Mouse (Mus musculus): ENCODE measurements around the gene Lrch3. TPM values are rescaled to one million over a fixed set of nuclear protein-coding genes. Genes with fewer than 3 reads are reported as not detected.
"Not testable (repeated sequence)": the region's sequence is repeated elsewhere in the genome, so short reads cannot be mapped to it uniquely, and the experiment has no call there.

Lrch3 gene
- 41.5 and 50.3 TPM in 2 replicates for total RNA-seq (2014; rRNA removed)
- polyA plus RNA-seq (2015; fragmentation: Nextera tagmentation; extraction: Ambion mirVana) = 10.6 and 19.6 TPM in 2 replicates

GRCm38 (mm10) chr16:32913937-32914881, at the start of gene Lrch3:
Gene Lrch3, plus strand, starts transcription at chr16:32914100.
- Histone ChIP-seq H3K4me1 (ENCODE audit: insufficient read depth) (peaks cover 8% of the 10 kb centered on the region), H3K27me3 (ENCODE audit: insufficient read depth, low read length) (no peaks in the 10 kb centered on the region), H3K4me3 (ENCODE audit: low read depth, low read length) (peak within 1 kb of the TSS; percentile 97), H3K4me2 (ENCODE audit: low read depth) (peak within 1 kb of the TSS; percentile 52), H3K9me3 (ENCODE audit: low read length) (no peaks in the 10 kb centered on the region), H3K9ac (peak within 1 kb of the TSS; percentile 92), H3K27ac (ENCODE audit: low read depth, low read length) (peak within 1 kb of the TSS; percentile 88), H3K36me3 (ENCODE audit: insufficient read depth) (no peaks in the 10 kb centered on the region)
- DNase-seq = peak; percentile 94
- peak; percentile 96 for ATAC-seq
- 3% methylated on average over 77 of the region's 85 CpGs for WGBS
- TF ChIP-seq CTCF (IDR thresholded peaks at IDR 0.05; ENCODE audit: low read depth) = no peak; the same call in 1 of the 2 replicates

- no peak for ATAC-seq
Measured at GRCm38 (mm10) chr16:32865401-32865800, 48.5 kb upstream of the Lrch3 start.

GRCm38 (mm10) chr16:32866713-32867112, 47.2 kb upstream of the Lrch3 start:
- WGBS = 88% methylated on average over 5 of the region's 5 CpGs
- no peak overlapping the region; the same call in 1 of the 2 replicates for H3K9ac ChIP-seq
- 0 out of 2 replicates have a peak, but pooled peaks cover 10% of the 10 kb centered on the region for H3K4me1 ChIP-seq (ENCODE audit: insufficient read depth)
- no peak for TF ChIP-seq CTCF (IDR thresholded peaks at IDR 0.05; ENCODE audit: low read depth)
- peak overlapping the region; percentile 66 for H3K4me2 ChIP-seq (ENCODE audit: low read depth)
- no peaks in the 10 kb centered on the region for H3K9me3 ChIP-seq (ENCODE audit: low read length)
- ATAC-seq = no peak
- H3K27me3 ChIP-seq (ENCODE audit: insufficient read depth, low read length) = no peaks in the 10 kb centered on the region
- H3K36me3 ChIP-seq (ENCODE audit: insufficient read depth) = no peaks in the 10 kb centered on the region
- DNase-seq = no peak
- H3K4me3 ChIP-seq (ENCODE audit: low read depth, low read length) = 0 out of 2 replicates have a peak overlapping the region, but pooled peaks have one; percentile 58
- H3K27ac ChIP-seq (ENCODE audit: low read depth, low read length) = no peak overlapping the region

More at GRCm38 (mm10) chr16:32865401-32865800, 48.5 kb upstream of the Lrch3 start:
- H3K9ac ChIP-seq = no peak overlapping the region
- H3K36me3 ChIP-seq (ENCODE audit: insufficient read depth) = no peaks in the 10 kb centered on the region
- H3K9me3 ChIP-seq (ENCODE audit: low read length) = no peaks in the 10 kb centered on the region
- H3K4me3 ChIP-seq (ENCODE audit: low read depth, low read length) = no peak overlapping the region
- H3K27ac ChIP-seq (ENCODE audit: low read depth, low read length) = no peak overlapping the region
- DNase-seq = no peak
- H3K27me3 ChIP-seq (ENCODE audit: insufficient read depth, low read length) = no peaks in the 10 kb centered on the region
- TF ChIP-seq CTCF (IDR thresholded peaks at IDR 0.05; ENCODE audit: low read depth) = no peak
- no peak overlapping the region for H3K4me2 ChIP-seq (ENCODE audit: low read depth)
- H3K4me1 ChIP-seq (ENCODE audit: insufficient read depth) = 0 out of 2 replicates have a peak, but pooled peaks cover 10% of the 10 kb centered on the region
- WGBS = 58% methylated on average over 4 of the region's 4 CpGs

GRCm38 (mm10) chr16:32867919-32868552, 45.9 kb upstream of the Lrch3 start:
- H3K9ac ChIP-seq = peak overlapping the region; percentile 63
- no peaks in the 10 kb centered on the region for H3K36me3 ChIP-seq (ENCODE audit: insufficient read depth)
- no peaks in the 10 kb centered on the region for H3K27me3 ChIP-seq (ENCODE audit: insufficient read depth, low read length)
- H3K4me3 ChIP-seq (ENCODE audit: low read depth, low read length) = peak overlapping the region; percentile 58
- 0 out of 2 replicates have a peak, but pooled peaks cover 10% of the 10 kb centered on the region for H3K4me1 ChIP-seq (ENCODE audit: insufficient read depth)
- under 1% methylated on average over 35 of the region's 35 CpGs for WGBS
- peak overlapping the region; percentile 66 for H3K4me2 ChIP-seq (ENCODE audit: low read depth)
- DNase-seq = peak; percentile 93
- peak overlapping the region; percentile 87 for H3K27ac ChIP-seq (ENCODE audit: low read depth, low read length)
- H3K9me3 ChIP-seq (ENCODE audit: low read length) = no peaks in the 10 kb centered on the region
- peak; percentile 36; the same call in 1 of the 2 replicates for TF ChIP-seq CTCF (IDR thresholded peaks at IDR 0.05; ENCODE audit: low read depth)
- ATAC-seq = peak; percentile 100

DNA sequence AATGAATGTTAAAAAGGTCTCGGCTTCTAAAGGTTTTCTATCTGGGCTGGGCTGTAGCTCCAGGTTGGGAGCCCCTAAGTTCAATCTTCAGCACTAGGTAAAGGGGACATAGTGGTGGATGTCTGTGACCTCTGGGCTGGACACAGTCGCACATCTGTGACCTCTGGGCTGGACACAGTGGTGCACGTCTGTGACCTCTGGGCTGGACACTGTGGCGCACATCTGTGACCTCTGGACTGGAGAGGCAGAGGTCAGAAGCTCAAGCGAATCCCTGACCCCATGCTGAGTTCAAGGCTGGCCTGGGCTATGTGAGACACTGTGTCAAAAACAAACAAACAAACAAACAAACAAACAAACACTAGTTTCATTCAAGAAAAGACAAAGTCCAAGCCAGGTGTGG, 43.7 kb upstream of the Lrch3 start:
- 0 out of 2 replicates have a peak, but pooled peaks cover 10% of the 10 kb centered on the region for H3K4me1 ChIP-seq (ENCODE audit: insufficient read depth)
- TF ChIP-seq CTCF (IDR thresholded peaks at IDR 0.05; ENCODE audit: low read depth) = no peak
- no peaks in the 10 kb centered on the region for H3K9me3 ChIP-seq (ENCODE audit: low read length)
- no peaks in the 10 kb centered on the region for H3K36me3 ChIP-seq (ENCODE audit: insufficient read depth)
- whole genome bisulfite sequencing = 65% methylated on average over 5 of the region's 5 CpGs
- no peak overlapping the region for H3K4me3 ChIP-seq (ENCODE audit: low read depth, low read length)
- no peak for ATAC-seq
- H3K9ac ChIP-seq = no peak overlapping the region
- no peaks in the 10 kb centered on the region for H3K27me3 ChIP-seq (ENCODE audit: insufficient read depth, low read length)
- no peak overlapping the region for H3K4me2 ChIP-seq (ENCODE audit: low read depth)
- no peak overlapping the region for H3K27ac ChIP-seq (ENCODE audit: low read depth, low read length)
- DNase-seq = no peak

DNA sequence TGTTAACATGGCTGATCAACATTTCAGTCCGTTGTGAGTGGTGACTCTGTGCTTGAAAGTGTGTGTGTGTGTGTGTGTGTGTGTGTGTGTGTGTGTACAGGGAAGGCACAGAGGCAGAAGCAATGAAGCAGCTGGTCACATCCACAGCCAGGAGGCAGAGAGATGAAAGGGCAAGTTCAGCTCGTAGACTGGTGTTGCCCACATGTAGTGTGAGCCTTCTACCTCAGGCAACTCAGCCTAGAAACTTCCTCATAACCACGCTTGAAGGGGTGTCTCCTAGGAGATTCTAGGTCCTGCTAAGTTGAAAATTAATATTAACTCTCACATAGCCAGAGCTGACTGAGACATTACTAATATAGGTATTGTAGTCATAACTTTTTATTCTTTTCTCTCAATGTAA, 40.5 kb upstream of the Lrch3 start:
- no peak for DNase-seq
- ATAC-seq = no peak
- H3K27me3 ChIP-seq (ENCODE audit: insufficient read depth, low read length) = no peaks in the 10 kb centered on the region
- H3K9ac ChIP-seq = no peak overlapping the region
- no peak overlapping the region for H3K4me3 ChIP-seq (ENCODE audit: low read depth, low read length)
- no peak for TF ChIP-seq CTCF (IDR thresholded peaks at IDR 0.05; ENCODE audit: low read depth)
- whole genome bisulfite sequencing = 60% methylated on average over 3 of the region's 3 CpGs
- H3K4me1 ChIP-seq (ENCODE audit: insufficient read depth) = 0 out of 2 replicates have a peak, but pooled peaks cover 6% of the 10 kb centered on the region
- no peaks in the 10 kb centered on the region for H3K36me3 ChIP-seq (ENCODE audit: insufficient read depth)
- no peak overlapping the region for H3K4me2 ChIP-seq (ENCODE audit: low read depth)
- no peaks in the 10 kb centered on the region for H3K9me3 ChIP-seq (ENCODE audit: low read length)
- no peak overlapping the region for H3K27ac ChIP-seq (ENCODE audit: low read depth, low read length)

- not testable (repeated sequence) for H3K4me2 ChIP-seq (ENCODE audit: low read depth); DNase-seq; H3K9me3 ChIP-seq (ENCODE audit: low read length); H3K36me3 ChIP-seq (ENCODE audit: insufficient read depth); H3K27ac ChIP-seq (ENCODE audit: low read depth, low read length); H3K4me3 ChIP-seq (ENCODE audit: low read depth, low read length); H3K27me3 ChIP-seq (ENCODE audit: insufficient read depth, low read length); H3K9ac ChIP-seq; ATAC-seq
- WGBS = 59% methylated on average over 1 of the region's 1 CpGs
- peaks cover 11% of the 10 kb centered on the region; the same call in 1 of the 2 replicates for H3K4me1 ChIP-seq (ENCODE audit: insufficient read depth)
Measured at GRCm38 (mm10) chr16:32875281-32875680, 38.6 kb upstream of the Lrch3 start.
